Mouse (Mus musculus) embryonic fibroblast, embryonic 13.5 days (primary cell): ENCODE measurements around the gene Cep128. TPM values are rescaled to one million over a fixed set of nuclear protein-coding genes. Genes with fewer than 3 reads are reported as not detected.

Source experiments
- H3K27ac ChIP-seq: 2 replicates; pipeline ENCODE4 v1.5.1; 2012; ENCODE audit warnings: low read length, control low read depth, inconsistent platforms; ENCODE audit not compliant: insufficient read depth
- H3K4me1 ChIP-seq: 2 replicates; pipeline ENCODE4 v1.6.1; 2011; ENCODE audit warnings: low read length; ENCODE audit not compliant: control insufficient read depth, insufficient read depth
- H3K4me3 ChIP-seq: 2 replicates; pipeline ENCODE4 v1.5.1; 2011; ENCODE audit warnings: mild to moderate bottlenecking, control low read depth, low read length; ENCODE audit not compliant: insufficient read depth
- CTCF ChIP-seq: IDR thresholded peaks from 2 replicates; pipeline ENCODE4 v1.5.1; 2011; ENCODE audit warnings: mild to moderate bottlenecking, control low read depth, low read length, moderate library complexity, borderline replicate concordance; ENCODE audit not compliant: insufficient read depth
- POLR2A ChIP-seq: IDR thresholded peaks from 2 replicates; pipeline ENCODE4 v1.6.1; 2011; ENCODE audit warnings: low read depth, mild to moderate bottlenecking, control low read depth, low read length, moderate library complexity
- polyA plus RNA-seq: library from polyadenylated mRNA; stranded (reverse); fragments of >200 nt; gene quantifications from 2 replicates; pipeline ENCODE4 v1.2.4, GENCODE M21; 2011; ENCODE audit warnings: low read depth; ENCODE audit not compliant: missing spikeins, insufficient read length

Gene Cep128
- polyA plus RNA-seq, 1 experiment = 9.9 TPM

DNA sequence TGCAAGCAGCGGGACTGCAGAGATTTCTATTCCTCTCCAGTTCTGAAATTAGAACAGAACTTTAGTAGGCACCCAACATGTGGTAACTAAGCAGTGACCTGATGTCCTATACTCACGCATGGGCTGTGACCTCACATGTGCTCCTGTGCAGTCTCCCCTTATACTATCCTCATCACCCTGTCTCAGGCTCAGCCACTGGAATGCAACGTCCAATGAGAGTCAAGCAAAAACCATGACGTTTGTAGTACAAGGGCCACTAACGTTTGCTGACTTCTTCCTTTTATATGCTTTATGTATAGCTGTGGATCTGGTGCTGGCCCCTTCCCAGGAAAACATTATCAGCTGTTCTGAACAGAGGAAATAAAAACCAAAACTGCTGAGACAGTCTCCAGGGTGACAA, 198.6 kb downstream of the Cep128 start:
- no peak for TF ChIP-seq POLR2A
- no peak for TF ChIP-seq CTCF
- Histone ChIP-seq H3K27ac (no peak overlapping the region), H3K4me1 (no peaks in the 10 kb centered on the region), H3K4me3 (no peak overlapping the region)

DNA sequence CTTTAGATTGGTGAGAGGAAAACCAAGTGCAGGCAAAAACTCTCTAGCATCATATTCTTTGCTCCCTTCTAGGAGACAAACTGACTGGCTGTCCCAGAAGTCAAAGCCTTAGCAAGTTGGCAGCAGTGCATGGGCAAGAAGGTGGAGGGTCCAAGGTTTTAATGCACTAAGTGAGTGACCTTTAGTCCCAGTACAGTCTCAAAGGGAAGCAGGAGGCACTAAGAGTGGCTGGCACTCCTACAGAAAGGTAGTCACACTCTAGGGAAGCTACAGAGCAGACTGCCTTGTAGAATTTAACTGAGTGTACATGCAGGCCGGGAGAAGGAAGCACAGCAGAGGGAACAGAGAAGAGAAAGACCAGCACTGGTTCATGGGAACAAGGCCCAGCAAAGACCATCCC, 199.6 kb downstream of the Cep128 start:
- Histone ChIP-seq H3K4me3 (no peak overlapping the region), H3K27ac (no peak overlapping the region), H3K4me1 (no peaks in the 10 kb centered on the region)
- TF ChIP-seq CTCF (no peak), POLR2A (no peak)

DNA sequence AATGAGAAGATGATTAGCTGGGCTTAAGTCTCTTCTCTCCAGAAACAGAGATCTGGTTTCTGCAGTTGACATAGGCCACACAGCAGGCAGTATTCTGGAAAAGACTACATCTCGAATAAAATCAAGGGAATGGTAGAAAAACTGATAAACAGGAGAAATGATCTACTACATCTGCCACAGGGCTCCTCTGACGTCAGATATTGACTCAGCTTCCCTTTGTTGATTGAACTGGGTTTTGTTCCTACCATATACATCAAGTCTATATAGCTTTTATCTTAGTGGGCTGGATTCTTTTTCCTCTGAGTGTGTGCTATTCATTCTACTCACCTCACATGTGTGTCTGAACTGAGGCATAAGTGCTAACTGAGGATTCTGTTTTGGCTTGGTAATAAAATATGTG, 200.3 kb downstream of the Cep128 start:
- no peak overlapping the region for H3K4me3 ChIP-seq
- no peaks in the 10 kb centered on the region for H3K4me1 ChIP-seq
- TF ChIP-seq CTCF (no peak), POLR2A (no peak)

DNA sequence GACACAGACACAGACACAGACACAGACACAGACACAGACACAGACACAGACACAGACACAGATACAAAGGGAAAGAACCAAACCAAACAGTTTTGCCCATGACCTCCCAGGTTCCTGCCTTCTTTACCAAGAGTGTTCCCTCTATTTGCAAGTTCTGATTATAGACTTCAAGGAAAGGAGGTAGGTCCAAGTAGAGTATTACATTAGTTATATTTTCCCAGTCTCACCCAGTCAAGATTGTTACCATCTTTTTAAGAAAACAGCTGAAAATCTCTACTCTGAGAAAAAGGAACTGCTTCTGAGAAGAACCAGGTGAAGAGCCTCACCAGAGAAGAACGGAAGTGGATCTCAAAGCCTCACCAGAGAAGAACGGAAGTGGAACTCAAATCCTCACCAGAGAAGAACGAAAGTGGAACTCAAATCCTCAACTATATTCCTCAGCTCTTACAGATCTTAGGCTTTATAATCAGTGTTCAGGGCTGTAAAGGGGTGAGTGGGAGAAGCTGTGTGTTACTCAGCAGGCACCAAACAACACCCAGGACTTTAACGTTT, 200.8 kb downstream of the Cep128 start:
- no peaks in the 10 kb centered on the region for H3K4me1 ChIP-seq
- TF ChIP-seq CTCF = no peak
- TF ChIP-seq POLR2A = no peak
- no peak overlapping the region for H3K27ac ChIP-seq
- H3K4me3 ChIP-seq = no peak overlapping the region

More for the DNA sequence above, 200.3 kb downstream of the Cep128 start:
- H3K27ac ChIP-seq = no peak overlapping the region

DNA sequence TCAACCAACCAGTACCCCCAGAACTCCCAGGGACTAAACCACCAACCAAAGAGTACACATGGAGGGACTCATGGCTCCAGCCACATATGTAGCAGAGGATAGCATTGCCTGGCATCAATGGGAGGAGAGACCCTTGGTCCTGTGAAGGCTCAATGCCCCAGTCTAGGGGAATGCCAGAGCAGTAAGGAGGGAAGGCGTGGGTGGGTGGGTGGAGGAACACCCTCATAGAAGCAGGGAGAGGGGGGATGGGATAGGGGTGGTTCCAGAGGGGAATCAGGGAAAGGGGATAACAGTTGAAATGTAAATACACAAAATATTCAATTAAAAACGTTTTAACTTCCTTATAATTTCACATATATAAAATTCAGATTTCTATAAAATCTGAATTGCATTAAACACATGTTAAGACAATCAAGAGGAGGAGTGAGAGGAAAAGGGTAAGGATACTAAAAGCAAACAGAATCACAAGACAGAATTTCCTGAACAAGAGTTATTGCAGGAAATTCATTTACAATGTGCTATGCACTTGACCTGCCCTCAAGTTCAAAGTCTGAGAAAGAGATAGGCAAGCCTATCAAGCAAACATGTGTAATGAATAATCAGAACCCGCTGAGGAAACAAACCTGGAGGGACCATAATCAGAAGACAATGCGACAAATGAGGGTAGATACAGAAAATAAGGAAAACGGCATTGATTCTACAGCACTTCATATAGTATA, 207.2 kb downstream of the Cep128 start:
- Histone ChIP-seq H3K27ac (no peak overlapping the region), H3K4me1 (no peaks in the 10 kb centered on the region), H3K4me3 (no peak overlapping the region)
- TF ChIP-seq POLR2A = no peak
- no peak for TF ChIP-seq CTCF

DNA sequence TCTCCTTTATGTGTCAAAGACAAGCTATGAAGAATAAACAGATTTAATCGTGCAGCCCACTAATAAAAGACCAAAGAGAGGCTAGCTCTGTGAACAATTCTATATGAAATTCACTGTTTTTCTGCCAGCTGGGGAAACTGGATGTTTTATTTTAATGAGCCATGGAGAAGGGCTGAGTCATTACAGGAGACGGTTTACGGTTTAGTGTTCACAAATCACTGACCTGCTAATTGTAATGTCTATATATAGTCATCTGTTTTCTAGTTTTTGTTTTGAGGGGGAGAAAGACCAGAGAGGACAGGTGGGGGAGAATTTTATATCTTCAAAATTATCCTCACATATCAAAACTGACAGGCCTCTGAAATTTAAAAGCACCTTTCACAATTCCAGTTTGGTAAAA, 212.6 kb downstream of the Cep128 start:
- no peak overlapping the region for H3K4me3 ChIP-seq
- no peak overlapping the region for H3K27ac ChIP-seq
- TF ChIP-seq CTCF (no peak), POLR2A (no peak)
- no peaks in the 10 kb centered on the region for H3K4me1 ChIP-seq

DNA sequence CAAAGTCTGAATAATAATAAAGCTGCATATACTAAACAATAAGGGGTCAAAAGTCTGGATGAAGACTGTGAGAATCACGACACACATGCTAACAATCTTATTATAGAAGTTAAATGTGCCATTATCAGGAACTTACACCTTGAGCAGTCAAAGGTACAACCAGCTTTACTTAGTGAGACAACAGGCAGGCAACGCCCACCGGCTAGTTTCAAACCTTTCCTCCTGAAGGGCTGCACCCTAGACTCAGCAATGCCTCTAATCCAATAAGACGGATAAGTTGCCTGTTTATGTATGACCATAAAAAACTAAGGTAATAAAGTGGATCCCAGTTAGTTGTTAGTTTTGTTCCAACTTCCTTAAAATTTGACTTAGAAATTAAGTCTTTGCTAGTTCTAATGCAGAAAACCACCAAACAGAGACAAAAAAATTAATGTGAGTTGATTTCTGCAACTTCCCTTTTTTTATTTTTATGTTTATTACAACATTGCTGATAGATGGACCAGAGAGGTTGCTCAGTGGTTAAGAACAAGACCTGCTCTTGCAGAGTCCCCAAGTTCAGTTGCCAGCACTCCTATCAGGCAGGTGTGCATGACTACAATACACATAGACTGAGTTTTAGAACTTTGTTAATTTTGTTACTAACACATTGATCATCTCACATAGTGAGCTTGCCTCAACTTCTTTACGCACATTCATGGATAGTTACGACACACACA, 223.0 kb downstream of the Cep128 start:
- Histone ChIP-seq H3K4me3 (no peak overlapping the region), H3K27ac (no peak overlapping the region), H3K4me1 (no peaks in the 10 kb centered on the region)
- no peak for TF ChIP-seq POLR2A
- no peak for TF ChIP-seq CTCF

DNA sequence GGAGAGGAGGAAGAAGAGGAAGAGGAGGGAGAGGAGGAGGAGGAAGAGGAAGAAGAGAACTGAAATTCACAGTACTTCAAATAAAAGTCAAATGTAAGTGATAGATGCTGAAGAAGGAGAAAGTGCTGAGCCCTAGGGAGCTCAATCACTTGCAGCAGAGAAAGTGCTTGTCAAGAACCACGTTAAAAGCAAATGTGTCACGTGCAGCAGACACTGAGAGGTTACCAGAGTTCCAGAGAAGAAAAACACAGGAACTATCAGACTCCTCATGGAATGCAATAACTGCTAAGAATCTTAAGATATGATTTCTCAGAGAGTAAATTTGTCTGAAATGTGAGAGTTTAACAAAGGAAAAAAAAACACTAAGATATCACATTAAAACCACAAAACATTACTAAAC, 225.7 kb downstream of the Cep128 start:
- Histone ChIP-seq H3K4me3 (no peak overlapping the region), H3K27ac (no peak overlapping the region), H3K4me1 (no peaks in the 10 kb centered on the region)
- TF ChIP-seq CTCF = no peak
- no peak for TF ChIP-seq POLR2A

DNA sequence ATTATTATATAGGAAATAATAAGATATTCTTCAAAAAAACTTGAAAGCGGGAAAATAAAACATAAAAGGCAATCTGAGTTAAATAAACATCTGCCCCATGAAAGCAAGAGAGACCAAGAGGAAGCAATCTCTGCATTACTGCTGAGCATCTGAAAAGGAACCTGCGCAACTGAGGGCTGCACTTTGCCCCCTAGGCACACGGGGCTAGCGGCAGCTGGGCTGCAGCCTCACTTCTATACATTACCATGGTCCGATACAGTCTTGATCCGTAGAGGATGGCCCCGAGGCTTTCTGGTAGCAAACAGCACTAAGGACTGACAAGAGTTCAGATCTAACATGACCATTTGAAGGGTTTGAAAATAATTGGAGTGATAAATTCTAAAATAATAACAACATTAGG, 230.2 kb downstream of the Cep128 start:
- Histone ChIP-seq H3K4me3 (no peak overlapping the region), H3K4me1 (no peaks in the 10 kb centered on the region), H3K27ac (no peak overlapping the region)
- TF ChIP-seq POLR2A (no peak), CTCF (no peak)

DNA sequence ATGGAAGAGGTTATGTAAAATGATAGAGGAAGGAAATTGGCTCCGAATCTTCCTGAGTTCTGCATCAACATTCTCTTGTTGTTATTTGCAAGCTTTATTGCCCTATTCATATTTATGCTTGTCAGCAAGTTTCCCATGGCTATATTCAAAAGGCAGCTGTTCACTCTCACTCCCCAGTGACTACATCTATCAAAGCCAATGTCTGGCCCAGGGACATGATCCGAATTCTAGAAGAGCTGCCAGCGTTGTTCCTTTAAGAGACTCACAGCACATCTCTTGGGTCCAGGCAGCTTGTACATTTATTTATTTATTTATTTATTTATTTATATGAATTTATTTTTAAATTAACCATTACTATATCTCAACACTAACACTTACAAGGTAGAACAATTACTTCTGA, 235.1 kb downstream of the Cep128 start:
- TF ChIP-seq POLR2A = no peak
- TF ChIP-seq CTCF = no peak
- no peak overlapping the region for H3K27ac ChIP-seq
- H3K4me1 ChIP-seq = no peaks in the 10 kb centered on the region
- H3K4me3 ChIP-seq = no peak overlapping the region
